Mouse (Mus musculus): ENCODE data around the gene Lekr1.

Gene Lekr1

DNA sequence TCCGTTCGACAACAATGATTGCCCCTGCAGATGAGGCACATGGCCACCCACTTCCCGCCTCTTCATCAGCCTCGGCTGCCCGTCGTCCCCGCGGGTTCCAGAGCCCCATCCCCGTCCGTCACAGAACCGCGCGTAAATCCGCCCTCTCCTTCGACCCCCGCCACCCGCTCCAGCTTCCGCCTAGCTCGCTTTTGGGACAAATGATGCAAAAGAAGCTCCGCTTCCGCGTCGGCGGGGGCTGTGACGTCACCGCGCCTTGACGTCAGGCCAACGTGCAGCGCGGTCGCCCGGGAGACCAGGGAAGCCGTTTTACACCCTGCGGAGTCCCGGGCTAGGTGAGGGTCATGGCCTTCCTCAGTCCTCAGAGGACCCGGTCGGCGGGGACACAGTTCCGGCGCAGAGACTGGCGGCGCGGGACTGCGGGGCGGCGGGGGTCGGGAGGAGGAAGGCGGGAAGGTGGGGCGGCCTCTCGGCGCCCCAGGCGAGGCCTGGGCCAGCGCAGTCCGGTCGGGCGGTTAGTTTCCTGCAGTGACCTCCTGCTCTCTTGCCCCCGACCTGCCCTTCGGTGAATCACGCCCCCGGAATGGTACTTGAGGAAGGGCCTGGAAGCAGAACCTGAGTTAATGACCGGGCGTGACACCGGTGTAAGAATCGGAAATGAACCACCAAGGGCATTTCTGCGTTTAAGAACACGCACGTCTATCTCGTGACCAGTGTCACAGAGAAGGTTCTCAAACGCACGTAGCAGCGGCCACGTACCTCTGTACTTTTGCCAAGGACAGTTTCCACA is at the start of gene Lekr1:
Gene Lekr1 (plus strand): TSS at position 252 of the 790 bp plus-strand sequence.
- peak; percentile 88 to 92 for DNase-seq

DNA sequence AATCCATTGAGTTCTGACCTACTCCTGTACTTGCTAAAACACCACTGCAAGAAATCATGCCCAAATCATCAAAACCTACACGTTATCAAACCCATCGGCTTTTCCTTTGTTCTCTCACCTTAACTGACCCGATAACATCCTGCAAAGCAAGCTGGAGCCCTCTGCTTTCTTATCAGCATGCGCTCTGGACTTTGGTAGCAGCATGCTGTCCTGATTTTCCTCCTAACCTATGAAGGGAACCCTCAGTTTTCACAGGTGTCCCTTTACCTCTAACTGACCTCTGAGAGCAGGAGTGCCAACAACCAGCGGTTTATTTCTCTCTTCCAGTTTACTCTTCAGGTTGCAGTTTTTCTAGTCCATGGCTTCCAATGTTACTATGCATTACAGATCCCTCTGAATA is 48.5 kb upstream of the Lekr1 start:
- no peak for DNase-seq

DNA sequence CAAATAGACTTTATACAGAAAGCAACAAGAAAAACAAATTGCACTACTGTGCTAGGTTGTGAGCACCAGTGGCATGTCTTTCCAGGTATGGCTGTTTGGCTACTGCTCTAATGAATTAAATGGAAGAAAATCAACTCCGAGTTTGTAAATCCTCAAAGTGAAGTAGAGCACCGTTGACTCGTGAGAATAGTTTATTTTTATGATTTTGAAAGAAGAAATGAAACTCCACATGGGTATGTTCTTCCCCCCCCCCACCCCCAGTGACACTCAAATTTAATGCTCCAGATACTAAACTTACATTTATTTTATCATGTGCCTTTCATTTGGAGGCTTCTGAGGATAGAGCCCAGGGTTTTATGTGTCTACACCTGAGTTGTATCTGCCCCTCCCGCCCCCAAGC is 46.7 kb upstream of the Lekr1 start:
- DNase-seq = no peak

DNA sequence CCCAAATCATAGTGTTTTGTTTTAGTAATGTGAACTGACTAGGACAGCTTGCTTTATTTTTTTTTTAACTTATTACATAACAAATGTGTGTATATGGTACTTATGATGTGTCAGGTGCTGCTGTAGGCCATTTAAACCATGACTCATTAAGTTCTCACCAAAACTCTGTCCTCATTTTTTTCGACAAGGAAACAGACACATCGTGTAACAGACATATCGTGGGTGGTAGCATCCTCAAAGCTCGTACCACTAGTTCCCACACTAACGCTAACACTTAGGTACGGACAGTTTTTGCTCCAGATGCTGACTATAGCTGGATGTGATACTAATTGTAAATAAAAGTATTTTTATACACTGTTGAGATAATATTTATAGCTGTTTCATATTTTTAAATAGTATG is 43.0 kb upstream of the Lekr1 start:
- DNase-seq = no peak

DNA sequence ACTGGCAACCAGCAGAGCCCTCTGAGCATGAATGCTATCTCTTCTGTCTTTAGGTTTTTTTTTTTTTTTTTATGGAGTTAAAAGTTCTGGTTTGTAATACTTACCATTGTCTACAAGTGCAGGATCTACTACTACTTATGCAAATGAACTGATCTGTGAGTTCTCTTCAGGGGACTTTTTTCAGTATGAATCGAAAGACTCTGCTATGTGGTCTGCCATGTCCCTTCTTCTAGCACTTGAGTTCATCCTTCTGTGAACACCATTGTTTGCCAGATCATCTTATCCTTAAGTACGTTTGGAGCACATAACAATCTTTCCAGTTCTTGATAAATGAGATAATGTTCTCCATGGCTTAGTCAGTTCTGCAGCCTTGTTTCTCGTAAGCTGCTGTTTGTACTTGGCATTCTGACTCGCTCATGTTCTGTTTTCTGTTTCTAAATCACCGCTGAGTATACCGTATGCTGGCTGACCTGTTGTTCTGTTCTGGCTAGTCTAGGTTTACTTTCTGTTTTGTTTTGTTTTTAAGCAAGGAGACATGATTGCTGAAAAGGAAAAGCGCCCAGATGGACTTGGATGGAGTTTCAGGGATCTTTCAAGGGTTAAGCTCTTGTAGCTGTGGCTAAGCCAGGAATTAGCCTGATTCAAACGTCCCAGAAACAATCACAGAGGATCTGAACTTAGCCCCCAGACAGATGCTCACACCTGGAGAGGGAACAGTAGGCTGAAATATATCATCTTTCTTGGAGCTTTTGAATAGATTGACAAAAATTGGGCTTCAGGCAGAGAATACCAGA is 40.3 kb upstream of the Lekr1 start:
- no peak for DNase-seq

DNA sequence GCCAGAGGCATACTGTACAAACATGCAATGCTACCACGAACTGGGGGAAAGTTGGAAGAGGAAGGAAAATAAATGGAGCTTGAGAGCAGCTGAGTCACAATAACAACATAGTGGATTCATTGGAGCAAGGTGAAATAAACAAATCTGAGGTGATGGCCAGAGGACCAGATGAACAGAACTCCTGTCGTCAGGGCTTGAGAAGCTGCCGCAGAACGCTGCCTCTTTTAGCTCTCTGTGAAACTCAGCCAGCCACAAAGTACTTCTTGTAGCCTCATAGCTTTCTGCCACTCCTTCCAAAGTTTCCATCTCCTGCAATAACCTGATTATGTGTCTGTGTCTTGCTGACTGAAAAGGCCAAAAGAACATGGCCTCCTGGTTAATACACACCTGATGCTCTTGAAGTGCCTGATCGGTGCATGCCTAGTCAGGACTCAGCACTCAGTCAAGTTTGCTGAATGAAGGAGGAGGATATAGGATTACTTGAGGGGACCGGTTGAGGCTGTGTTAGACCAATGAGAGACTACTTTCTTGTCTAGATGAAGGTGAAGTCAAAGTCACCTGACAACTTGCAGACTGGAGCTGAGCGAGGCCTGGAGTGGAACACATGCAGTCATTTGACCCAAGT is 39.6 kb upstream of the Lekr1 start:
- no peak for DNase-seq

DNA sequence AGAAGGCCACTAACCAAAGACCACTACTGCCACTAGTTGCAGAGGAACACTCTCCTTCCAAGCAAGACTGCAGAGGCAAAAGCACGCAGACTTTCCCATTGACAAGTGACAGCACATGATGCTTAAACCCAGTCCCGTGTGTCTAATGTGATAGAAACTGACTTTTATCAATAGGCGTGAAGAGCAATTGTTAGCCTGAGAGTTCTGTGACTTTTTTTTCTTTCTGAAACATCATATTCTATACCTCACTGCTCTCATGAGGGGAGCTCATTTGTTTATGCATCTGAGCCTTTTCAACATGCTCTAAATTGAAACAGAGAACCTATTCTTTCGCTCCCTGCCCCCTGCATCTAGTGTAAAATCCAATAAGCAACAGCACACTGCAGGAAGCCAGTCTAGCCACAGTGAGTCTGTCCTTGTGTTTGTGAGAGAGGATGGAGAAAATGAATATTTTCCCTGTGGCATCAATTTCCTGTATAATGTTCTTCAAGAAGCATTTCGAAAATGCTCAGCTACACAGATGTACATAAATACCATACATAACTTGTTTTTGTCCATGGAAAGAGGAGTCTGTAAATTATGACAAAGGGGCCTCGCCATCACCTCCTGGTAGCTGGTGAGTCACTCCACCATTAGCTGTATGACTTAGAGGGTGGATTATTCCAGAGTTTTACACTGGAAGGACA is 38.9 kb upstream of the Lekr1 start:
- DNase-seq = no peak

DNA sequence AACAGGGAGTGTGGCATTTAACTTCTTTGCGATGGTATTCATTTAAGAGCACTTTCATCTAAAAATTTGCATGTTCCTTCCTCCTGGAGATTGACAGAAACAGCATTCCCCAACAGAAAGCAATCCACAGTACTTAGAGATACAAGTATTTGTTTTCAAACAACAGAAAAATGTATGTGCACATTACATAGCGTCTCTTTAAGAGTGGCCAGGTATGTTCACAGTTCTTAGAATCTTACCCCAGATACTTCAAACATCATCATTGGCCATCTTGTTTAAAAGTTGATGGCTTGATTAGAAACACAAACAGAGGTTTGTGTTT is 38.4 kb upstream of the Lekr1 start:
- no peak for DNase-seq

DNA sequence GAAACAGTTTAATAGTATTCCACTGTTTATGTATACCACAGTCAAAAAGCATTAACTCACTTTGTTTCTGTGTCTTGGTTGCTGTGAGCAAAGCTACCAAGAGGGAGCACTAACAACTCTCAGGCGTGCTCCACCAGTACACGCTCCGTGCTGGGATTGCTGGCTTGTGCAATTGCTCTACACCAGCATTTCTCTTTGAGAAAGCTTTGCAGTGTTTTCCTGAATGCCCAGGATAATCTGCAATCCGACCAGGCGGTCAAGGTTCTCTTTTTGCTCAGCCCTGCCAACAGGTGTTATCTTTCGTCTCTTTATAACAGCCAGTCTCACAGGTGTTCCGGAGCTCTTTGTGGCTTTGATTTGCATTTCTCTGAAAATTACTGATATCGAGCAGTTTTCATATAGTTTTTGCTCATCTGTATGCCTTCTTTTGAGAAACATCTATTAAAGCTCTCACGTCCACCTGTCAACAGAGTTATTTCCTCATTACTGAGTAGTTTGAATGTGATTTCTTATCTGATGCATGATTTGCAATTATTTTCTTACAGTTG is 36.4 kb upstream of the Lekr1 start:
- no peak for DNase-seq

DNA sequence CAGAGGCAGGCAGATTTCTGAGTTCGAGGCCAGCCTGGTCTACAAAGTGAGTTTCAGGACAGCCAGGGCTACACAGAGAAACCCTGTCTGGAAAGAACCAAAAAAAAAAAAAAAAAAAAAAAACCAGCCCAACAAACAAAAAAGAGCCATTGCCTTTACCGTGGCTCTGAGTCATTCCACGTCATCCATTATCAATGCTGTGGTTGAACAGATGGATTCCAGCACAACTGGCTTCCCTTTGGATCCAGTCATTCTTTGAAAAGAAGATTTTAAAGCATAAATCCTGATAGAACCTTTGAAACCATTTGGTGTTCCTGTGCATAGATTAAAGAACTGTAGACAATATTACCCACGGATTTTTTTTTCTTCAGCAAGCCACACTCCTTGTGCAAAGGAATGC is 32.4 kb upstream of the Lekr1 start:
- DNase-seq = no peak

DNA sequence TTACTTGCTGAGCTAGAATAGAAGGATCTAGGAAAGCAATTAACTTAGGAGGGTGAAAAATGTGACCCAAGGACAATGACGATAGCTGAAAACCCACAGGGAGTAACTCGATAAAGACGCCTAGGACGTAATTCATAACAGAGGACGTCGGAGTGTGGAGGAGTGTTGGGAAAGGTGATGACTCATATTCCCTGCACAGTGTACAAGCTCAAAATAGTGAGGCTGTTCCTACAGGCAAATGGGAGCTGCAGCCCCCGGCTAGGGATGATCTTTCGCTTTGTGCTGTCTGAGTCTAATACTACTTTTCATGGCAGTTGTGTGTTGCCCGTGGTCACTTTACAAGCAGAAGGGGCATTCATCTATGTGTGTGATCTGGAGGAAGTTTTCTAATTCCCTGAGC is 30.0 kb upstream of the Lekr1 start:
- no peak for DNase-seq

DNA sequence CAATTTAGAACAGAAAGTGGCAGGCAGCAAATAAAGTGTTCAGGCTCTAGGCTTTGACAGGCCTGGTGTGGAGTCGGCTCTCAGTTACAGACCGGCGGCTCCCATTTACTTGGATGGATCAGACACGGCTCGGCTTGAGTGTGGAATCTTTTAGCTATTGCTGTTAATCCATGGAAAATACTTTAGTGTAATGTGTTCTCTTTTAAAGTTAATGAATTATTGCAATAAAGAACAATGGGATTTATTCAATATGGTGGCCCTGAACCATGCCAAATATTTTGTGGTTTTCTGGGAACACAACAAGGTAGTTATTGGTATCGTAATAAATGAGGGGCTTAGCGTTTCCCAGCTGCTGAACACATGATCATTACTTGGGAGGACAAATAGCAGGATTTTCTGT is 28.7 kb upstream of the Lekr1 start:
- no peak for DNase-seq

DNA sequence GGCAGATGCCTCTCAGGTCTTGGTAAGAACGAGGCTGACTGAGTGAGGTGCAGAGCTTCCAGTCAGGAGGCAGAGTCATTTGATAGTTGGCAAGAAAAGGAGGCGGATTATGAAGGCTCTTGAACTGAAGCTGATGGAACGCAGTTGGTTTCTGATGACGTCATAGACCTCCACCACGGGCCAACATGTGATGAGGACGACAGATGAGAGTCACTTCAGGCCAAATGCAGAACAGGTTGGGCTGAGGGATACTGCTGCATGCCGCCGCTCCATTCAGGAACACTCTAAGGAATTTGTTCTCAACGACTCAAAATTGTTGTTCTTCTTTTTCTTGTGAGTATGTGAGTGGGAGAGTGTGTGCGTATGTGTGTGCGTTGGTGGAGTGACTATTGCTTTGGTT is 27.1 kb upstream of the Lekr1 start:
- no peak for DNase-seq

DNA sequence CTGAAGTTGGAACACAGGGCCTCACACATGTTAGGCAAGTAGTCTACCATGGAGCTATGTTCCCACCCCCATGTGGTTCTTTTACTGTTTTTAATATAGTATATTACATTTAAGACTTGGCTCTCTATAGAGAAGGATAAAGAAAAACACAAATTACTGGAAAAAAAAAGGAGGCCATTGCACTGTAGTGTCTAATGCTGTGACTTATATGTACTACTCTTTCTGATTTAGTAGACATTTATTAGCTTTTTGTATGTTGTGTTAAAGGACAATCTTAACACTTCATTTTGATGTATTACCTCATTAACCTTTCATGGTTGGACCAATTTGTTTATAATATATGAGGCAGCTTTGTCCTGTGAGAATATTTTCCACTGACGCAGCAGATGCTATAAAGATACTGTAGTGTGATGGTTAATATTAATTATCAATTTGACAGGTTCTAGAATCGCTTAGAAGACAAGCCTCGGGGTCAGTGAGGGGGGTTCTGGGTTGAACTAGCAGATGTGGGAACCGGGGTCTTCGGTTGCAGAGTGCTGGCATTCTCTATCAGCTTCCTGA is 26.5 kb upstream of the Lekr1 start:
- DNase-seq = no peak

DNA sequence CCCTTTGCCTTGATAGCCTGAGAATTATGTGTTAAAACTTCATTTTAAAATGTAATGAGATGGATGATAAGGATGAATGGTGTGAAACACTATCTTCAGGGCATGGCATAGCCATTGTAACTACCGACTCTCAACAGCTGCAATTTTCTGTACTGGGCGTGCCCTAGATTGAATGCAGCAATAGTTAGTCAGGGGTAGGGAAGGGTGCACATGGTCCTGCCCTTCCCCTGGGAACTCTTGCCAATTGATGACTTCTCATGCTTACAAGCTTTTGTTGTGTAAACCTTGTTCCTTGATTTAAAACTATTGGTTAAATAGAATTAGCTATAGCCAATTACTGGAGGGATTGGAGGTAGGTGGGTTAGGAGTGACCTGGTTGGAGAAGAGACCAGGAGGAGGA is 23.1 kb upstream of the Lekr1 start:
- DNase-seq = no peak

DNA sequence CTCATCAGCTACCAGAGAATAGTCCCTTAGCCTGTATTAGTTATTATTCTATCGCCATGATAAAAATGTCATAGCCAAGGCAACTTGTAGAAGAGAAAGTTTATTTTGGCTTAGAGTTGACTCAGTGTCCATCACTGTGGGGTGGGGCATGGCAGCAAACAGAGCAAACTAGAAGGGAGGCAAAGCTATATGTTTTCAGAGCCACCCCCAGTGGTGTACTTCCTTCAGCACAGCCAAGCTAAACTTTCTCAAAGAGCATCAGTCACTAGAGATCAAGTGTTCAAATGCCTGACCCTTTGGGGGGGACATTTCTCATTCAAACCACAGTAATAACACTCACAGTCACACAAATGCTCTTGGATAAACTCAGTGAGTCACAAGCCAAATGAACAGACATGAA is 22.4 kb upstream of the Lekr1 start:
- DNase-seq = no peak

DNA sequence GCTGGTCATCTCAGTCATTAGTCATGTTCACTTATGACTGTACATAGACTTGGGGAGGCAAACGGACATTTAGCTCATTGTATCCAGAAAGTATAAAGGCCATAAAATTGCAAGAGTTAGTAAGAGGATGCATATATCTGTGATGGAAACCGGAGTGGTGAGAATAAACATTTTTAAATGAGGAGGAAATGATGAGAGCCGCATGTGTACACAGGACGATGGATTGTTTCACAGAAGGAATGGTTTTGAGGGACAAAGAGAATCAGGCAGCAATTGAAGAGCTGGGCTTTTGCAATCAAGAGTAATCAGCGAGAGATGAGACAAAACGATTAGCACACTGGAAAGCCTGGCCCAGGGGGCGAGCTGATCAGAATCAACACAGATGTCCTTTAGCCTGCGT is 18.4 kb upstream of the Lekr1 start:
- DNase-seq = no peak

DNA sequence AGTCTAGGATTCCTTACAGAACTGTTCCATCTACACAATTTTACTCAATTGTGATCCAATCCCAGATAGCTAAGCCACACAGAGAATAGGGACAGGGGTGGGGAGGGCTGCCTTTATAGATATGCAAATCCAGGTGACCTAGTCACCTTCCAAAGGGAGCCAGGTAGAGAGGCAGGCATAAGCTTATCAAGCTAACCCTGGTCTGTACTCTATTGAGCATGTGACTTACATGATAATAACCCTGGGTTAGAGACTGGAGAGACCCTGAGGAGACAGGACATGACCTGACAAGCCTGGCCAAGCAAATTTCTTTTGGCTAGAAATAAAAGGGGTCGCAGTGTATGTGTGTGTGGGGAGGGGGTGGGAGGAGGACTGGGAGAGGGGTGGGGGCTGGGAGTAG is 17.1 kb upstream of the Lekr1 start:
- DNase-seq = no peak

DNA sequence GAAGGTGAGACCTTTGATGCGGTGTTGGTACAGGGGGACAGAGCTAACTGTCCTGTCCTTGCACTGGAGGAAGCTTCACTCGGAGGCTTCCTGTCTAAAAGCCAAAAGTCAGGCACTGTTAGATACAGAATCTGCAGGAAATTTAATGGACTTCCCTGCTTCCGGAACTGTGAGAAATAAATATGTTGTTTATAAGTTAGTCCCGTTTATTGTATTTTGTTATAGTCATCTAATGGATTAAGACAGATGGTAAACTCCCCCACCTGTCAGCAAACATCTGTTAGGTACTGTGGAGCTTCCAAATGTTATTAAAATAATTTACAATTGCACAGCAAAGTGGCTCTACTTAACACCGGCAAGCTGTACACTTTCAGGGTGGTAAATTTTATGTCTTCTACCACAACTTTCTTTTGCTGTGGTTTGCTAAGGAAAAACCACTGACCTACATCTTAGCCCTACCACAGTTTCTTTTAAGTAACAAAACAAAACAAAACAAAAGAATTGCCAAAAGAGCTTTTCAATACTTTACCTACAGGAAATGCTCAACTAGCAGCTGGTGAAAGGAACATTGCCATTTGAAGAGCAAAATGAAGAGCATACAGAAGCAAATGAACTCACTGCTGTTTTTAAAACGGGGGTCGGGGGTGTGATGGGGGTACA is 15.7 kb upstream of the Lekr1 start:
- no peak for DNase-seq

DNA sequence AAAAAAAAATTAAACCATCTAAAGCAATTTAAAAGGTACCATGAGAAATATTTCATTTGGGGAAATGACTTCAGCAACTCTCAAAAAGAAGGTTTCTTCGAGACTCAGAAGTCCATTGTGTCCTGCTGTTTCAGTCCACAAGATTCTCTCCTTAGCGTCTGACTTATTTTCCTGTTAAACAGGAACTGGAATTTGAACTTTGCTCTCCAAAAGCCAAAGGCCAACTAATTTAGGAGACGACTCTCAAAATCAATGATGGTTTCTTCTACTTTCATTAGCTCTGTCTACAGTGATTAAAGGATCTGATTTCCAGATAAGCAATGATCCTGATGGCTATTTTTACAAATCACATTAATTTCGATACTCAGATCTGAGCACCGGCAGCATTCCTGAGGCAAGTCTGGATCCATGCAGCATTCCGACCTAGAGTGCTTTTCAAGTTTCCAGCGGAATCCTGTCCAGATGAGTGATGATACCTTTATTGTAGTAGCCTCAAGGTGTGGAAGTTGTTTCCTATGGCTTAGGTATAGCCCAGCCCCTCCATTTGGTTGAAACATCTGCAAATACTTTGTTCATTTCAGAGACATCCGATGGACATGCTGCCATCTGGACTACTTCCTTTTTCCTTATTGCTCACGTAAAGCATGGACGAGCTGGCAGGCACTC is 11.4 kb upstream of the Lekr1 start:
- no peak for DNase-seq

DNA sequence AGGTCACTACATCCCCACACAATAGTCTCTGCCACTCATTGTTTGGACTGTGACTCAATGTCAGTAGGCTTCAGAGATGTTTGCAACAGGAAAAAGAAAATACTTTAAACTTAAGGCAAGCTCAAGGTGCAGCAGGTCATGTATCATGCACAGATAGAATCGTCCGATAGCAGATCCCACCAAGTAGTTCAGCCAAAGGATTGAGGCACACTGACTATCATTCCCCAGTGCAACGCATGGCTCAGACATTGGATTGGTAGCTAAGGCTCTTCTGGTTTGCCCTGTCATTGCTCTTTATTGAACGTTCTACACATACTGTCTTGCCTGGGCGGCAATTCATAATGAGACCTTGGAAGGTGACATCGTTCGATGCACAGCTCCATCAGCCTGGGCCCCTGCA is 9.6 kb upstream of the Lekr1 start:
- no peak for DNase-seq
